Mouse (Mus musculus) CD4-positive naive resting alpha-beta T cell, adult 57 days (primary cell): ENCODE results near the gene Sost. TPM values are rescaled to one million over a fixed set of nuclear protein-coding genes. Genes with fewer than 3 reads are reported as not detected.

Source experiments
- total RNA-seq: library from RNA; stranded (reverse); gene quantifications from one replicate; pipeline ENCODE4 v1.2.4, GENCODE M21; 2023

The Sost gene
- not detected for total RNA-seq

DNA sequence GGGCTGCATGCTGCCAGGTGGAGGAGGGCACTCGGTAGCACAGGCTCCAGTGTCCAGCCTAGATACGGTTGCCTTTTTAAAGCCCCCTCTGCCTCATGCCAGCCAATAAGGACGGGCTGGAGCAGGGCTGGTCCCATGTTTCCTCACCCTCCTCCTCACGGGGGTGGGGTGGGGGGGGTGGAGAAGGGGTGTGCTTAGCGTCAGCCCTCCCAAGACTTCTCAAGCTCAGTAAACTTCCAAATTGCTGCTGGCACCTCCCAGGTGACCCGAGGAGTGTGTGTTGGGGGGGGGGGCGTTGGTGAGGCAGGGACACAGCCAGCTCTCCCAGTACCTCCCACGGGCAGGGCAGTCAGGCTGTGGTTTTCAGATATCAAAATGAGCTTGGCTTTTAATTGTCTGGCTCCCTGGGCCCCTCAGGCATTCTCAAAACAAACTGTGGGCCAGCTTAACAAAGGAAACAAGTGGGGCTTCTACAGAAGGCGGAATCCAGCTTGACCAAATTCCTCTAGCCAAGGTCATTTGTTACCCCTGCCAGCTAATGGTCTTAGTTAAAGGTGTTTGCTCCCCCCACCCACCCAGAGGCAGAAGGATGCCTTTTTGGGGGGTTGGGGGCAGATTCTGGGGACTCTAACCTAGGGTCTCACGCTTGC lies at the start of gene Sost:
Sost (minus strand) TSS at position 51 of the 650 bp plus-strand sequence.

DNA sequence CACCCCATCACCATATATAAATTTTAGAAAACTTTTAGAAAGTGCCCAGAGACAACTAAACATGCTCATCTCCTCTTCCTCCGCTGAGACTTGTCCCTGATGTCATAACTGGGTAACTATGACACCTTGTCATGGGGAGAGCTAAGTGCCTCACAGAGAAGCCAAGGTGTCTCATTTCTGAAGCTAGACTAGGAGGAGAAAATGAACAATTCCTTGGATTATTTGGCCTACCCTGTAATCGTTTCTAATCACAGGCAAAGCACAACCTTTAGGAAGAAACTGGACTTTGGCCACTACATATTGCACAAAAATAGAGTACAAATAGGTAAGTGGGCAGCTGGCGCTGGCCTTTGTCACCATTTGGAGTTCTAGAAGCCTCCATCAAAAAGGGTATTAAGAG lies 20.1 kb upstream of the Sost start, which contains the start of gene Dusp3:
Dusp3 (minus strand) TSS at position 101 of the 400 bp plus-strand sequence.

DNA sequence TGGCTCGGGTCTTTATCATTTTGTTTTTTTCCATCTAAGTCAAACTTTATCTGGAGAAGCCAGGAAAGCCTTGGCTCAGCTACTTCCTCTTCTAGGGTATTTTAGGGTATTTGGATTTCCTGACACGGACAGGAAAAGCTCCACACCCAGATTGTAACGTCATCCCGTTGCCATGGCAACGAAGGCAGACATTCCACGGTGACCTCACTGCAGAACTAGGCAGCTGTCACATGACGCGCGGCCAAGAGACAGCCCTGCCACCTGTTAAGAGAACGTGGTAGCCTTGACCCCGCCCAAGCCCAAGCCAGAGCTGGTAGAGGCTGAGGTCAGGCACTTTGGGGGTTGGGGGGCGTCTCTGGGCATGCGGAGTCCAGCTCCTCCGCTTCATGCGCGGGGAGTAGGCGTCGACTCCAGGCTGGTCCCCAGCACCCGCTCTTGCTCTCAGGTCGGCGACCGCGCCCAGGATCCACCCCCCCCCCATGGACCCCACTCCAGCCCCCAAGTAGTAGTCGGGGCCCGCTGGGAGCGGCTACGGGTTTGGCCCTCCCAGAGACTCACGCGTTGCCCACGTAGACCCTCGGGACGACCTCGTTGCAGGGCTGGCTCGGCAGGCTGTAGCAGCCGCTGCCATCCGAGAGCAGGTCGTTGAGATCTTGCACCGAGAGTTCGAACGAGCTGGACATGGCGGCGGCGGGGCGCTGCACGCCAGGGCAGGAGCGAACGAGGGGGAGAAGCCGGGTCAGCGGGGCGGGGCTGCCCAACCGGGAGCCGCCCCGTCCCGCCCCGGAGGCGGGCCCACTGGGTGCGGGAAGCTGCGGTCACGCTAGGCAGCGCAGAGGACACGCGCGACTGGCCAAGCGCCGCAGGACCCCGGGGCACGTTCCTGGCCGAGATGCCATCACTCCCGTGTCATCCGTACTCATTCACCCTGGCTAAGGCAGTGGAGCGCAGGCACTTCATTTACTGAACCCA lies 17.5 kb upstream of the Sost start, which contains the start of gene Cfap97d1:
Cfap97d1 (plus strand) TSS at position 226 of the 972 bp plus-strand sequence.

Other genes starting within 250 kb of the Sost start
- gene Dhx8, start 234.1 kb downstream of the Sost start, total RNA-seq, result 85.1 TPM
- gene Etv4, start 181.6 kb downstream of the Sost start, total RNA-seq, result not detected
- gene Meox1, start 72.6 kb downstream of the Sost start, total RNA-seq, result 0.27 TPM
- not detected for gene Cfap97d1, start 17.3 kb upstream of the Sost start, total RNA-seq
- 2.3 TPM for gene Dusp3, start 20.0 kb upstream of the Sost start, total RNA-seq
- gene Mpp3, start 61.4 kb upstream of the Sost start, total RNA-seq, result not detected
- not detected for gene Cd300lg, start 74.5 kb upstream of the Sost start, total RNA-seq
- gene Mpp2, start 121.5 kb upstream of the Sost start, total RNA-seq, result 2.8 TPM
- not detected for gene Ppy, start 134.3 kb upstream of the Sost start, total RNA-seq
- not detected for gene Pyy, start 140.8 kb upstream of the Sost start, total RNA-seq
- gene Nags, start 178.5 kb upstream of the Sost start, total RNA-seq, result not detected
- gene Tmem101, start 189.4 kb upstream of the Sost start, total RNA-seq, result 11.1 TPM
- 48.7 TPM for gene Lsm12, start 218.3 kb upstream of the Sost start, total RNA-seq
- 29.7 TPM for gene G6pc3, start 222.6 kb upstream of the Sost start, total RNA-seq